Mouse (Mus musculus) fat pad, adult 2 months (tissue): Measurements from ENCODE around the gene Mgat4a.
"Not testable (repeated sequence)": the region's sequence is repeated elsewhere in the genome, so short reads cannot be mapped to it uniquely, and the experiment has no call there.

Source experiments
- DNase-seq: peaks from one replicate; pipeline ENCODE4 v3.0.0-alpha.2; 2011; ENCODE audit warnings: low read depth, low spot score; ENCODE audit errors: extremely low read depth

Gene Mgat4a

DNA sequence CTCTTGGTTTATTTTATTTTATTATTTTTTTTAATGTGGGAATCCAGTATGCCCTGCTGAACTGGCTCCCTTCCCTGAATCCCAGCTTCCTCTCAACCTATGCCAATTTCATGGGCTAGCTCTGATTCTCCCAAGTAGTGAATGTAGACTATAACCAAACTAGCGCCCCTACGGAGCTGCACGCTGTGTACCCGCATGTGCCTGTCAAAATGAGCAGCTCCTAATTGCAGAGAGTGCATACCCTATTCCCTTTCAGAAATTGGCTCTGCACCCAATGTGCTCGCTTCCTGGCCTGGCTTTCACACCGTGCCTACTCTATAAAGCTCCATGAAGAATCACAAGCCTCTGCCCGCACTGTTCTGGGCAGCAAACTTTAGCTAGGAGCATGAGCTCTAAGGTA is 7.6 kb downstream of the Mgat4a start:
- DNase-seq = no peak

DNA sequence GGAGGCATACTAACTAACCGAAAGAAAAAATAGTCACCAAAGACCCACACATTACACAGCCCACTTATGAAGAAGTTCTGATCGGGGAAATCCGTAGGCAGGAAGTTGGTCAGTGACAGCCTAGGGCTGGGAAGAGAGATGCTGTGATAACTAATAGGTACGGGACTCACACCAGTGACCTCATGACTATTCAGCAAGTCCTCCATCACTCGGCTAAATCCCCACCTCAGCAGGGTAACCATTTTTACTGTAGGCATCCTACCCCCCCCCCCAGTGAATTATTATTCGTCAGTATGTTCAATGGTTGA is 8.3 kb downstream of the Mgat4a start:
- DNase-seq = no peak

GRCm38 (mm10) chr1:37531654-37532532 is 8.9 kb downstream of the Mgat4a start:
- DNase-seq = no peak

GRCm38 (mm10) chr1:37530061-37530460 is 10.8 kb downstream of the Mgat4a start:
- no peak for DNase-seq

DNA sequence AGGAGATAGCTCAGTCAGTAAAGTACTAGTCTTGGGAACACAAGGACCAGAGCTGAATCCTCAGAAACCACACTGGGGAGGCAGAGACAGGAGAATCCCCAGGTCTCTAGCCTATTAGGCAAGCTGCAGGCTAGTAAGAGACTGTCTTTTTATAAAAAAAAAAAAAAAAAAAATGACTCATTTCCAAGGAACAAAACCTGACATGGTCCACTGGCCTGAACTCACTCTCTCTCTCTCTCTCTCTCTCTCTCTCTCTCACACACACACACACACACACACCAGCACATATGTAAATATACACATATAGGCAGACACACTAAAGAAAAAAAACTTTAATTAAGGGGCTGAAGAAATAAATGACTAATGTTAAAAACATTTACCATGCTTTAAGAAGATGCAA is 14.6 kb downstream of the Mgat4a start:
- no peak for DNase-seq

DNA sequence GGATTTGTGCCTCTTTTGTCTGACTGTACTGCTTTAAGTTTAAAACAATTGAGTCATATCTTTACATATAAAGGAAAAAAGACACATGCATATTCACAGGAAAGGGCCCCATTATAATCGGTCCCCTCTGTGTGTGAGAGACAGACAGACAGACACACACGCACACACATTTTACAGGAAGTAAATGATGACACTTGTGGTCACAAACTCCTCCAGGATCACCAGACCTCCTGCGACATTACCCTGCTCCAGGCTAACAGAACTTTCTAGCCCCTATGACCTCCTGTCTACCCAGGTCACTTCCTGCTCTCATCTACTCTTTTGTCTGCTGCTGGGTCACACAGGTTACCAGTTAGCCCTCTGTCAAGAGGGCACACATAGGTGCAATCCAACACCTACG is 16.1 kb downstream of the Mgat4a start:
- DNase-seq = no peak

- DNase-seq = not testable (repeated sequence)
Observed at GRCm38 (mm10) chr1:37524122-37524521, 16.7 kb downstream of the Mgat4a start.

DNA sequence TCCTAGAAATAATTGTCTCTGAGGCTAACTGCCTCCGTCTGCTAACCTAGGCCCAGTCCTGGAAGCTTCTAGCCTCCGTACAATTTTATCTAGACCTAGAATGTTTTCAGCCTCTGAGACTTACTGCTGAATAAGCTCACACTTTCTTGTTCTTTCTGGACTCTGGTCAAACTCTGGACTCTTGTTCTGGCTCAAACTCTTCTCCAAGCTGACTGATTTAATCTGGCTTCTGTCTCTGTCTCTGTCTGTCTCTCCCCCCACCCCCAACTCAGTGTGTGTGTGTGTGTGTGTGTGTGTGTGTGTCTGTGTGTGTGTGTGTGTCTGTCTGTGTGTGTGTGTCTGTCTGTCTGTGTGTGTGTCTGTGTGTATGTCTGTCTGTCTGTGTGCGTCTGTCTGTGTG is 17.3 kb downstream of the Mgat4a start:
- not testable (repeated sequence) for DNase-seq

DNA sequence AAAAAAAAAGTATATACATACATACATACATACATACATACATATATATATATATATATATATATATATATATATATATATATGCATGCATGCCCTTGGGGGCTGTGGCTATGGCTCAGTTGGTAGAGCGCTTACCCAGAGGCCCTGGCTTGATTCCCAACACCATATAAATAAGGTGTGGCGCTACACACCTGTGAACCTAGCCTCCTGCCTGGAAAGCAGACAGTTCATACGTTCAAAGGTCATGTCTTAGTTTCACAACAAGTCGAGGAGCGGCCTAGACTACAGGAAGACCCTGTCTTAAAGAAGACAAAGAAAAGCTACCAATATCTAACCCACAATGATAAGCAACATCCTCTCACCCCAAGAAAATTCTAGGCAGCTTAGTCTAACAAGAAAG is 18.7 kb downstream of the Mgat4a start:
- DNase-seq = no peak

- no peak for DNase-seq
Observed at GRCm38 (mm10) chr1:37518791-37519190, 22.0 kb downstream of the Mgat4a start.

GRCm38 (mm10) chr1:37518124-37518720 is 22.6 kb downstream of the Mgat4a start:
- DNase-seq = no peak

DNA sequence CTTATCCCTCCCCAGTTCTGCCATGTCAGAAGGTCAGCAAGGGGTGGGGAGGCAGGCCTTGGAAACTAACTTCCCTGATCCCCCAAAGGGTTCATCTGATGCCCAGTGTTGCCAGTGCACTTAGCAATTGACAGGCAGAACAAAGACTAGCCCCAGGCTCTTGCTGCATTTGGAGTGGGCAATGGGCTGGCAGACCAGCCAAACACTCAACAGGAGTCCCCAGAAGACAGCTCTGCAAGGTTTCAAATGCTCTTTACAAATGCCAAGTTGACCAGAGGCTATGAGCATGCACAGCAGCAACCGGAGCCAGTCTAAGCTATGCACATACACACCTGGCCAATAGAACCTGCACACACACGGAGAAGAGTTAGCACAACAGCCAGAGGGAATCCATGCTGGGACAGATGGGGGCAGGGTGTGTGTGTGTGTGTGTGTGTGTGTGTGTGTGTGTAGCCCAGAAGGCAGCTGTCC is 27.8 kb downstream of the Mgat4a start:
- DNase-seq = peak; percentile 45

- no peak for DNase-seq
Observed at GRCm38 (mm10) chr1:37512109-37512640, 28.6 kb downstream of the Mgat4a start.

- DNase-seq = no peak
Observed at GRCm38 (mm10) chr1:37510193-37510592, 30.6 kb downstream of the Mgat4a start.

DNA sequence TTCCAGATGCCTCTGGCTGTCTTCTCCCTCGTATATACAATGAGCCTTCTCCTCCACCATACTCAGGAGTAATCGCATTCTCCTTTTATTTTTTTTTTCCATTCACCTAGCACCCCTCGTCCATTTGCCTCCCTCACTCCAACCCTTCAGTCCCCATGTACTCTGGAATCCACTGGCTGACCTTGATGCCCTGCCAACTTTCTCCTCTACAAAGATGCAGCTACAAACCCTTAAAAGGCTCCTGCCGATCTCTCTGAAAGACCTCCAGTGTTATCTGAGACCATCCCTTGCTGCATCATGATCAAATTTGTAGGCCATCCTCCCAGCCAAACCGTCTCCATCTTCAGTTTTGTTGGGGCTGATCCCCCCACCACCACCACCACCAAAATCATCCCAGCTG is 31.4 kb downstream of the Mgat4a start:
- no peak for DNase-seq

DNA sequence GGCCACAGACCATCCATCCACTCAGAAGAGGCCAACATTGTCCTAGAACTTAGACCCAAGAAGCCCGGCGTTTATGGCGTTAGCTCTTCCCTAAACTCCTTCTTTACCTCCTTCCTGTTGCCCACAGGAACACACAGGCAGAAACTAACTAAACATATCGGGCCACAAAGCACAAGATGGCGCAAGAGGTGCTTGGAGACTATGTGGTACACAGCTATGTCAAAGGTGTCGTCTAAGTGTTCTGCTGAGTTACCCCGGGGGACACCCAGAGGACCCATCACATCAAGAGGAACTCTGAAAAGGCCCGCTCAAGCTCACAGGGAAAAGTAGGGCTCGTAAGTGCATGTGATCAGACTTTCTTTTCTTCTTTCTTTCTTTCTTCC is 35.5 kb downstream of the Mgat4a start:
- DNase-seq = no peak

DNA sequence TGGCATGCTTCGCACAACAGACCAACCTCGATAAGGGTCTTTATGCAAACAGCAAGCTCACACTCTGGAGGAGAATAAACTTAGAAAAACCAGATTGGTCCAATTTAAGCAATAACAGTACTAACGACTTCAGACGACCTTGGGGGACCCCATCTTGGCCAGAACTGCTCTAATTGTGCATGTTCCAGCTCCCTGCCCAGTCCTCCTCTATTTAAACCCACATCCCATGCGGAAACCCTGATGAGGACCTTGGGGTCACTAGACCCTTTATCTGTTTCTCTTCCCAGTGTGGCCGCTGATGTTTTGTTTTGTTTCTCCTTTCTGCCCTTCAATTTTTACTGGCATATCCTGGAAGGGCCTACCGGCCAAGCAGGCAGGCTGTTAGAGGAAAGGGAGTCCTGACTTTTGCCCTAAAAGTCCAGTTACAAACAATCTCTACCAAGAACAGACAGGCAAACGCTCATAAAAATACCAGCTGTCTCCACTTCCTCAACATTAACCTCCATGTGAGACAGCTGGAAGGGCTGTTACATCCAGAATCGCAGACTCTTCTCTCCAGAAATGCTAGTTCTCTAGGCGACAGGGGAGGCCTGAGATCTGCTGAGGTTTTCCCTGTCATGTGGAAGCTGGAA is 36.0 kb downstream of the Mgat4a start:
- DNase-seq = no peak

GRCm38 (mm10) chr1:37503656-37504055 is 37.2 kb downstream of the Mgat4a start:
- no peak for DNase-seq

- no peak for DNase-seq
Observed at GRCm38 (mm10) chr1:37502354-37502753, 38.5 kb downstream of the Mgat4a start.

- no peak for DNase-seq
Observed at GRCm38 (mm10) chr1:37500723-37501122, 40.1 kb downstream of the Mgat4a start.

DNA sequence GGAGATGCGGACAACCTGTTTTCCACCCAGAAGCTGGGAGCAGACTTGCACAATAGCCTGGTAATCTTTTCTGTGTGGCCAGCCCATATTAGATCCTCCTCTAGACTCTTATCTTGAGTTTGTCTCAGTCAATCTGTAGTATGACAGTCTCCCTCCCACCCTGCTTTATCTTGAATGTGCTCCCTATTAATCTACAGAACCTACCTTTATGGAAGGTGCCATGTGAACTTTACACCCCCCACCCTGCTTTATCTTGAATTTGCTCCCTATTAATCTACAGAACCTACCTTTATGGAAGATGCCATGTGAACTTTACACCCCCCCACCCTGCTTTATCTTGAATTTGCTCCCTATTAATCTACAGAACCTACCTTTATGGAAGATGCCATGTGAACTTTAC is 41.4 kb downstream of the Mgat4a start:
- DNase-seq = not testable (repeated sequence)

GRCm38 (mm10) chr1:37498911-37499310 is 41.9 kb downstream of the Mgat4a start:
- no peak for DNase-seq
